Mouse (Mus musculus) midbrain, embryonic 10.5 days (tissue): ENCODE data around the gene Stx6. TPM values are rescaled to one million over a fixed set of nuclear protein-coding genes. Genes with fewer than 3 reads are reported as not detected.
"Not testable (repeated sequence)": the region's sequence is repeated elsewhere in the genome, so short reads cannot be mapped to it uniquely, and the experiment has no call there.

Source experiments
- DNase-seq: peaks from one replicate; pipeline ENCODE4 v3.0.0-alpha.2; 2017; ENCODE audit warnings: low spot score
- H3K27ac ChIP-seq: fragments of 300-500 bp; sonication (generic); replicated peaks from 2 replicates; pipeline ENCODE4 v1.5.1; 2016; ENCODE audit warnings: mild to moderate bottlenecking
- H3K27me3 ChIP-seq: fragments of 300-500 bp; sonication (generic); 2 replicates; pipeline ENCODE4 v1.6.1; 2016; ENCODE audit warnings: low read depth, mild to moderate bottlenecking; ENCODE audit not compliant: poor library complexity, severe bottlenecking
- H3K36me3 ChIP-seq: fragments of 300-500 bp; sonication (generic); 2 replicates; pipeline ENCODE4 v1.6.1; 2016; ENCODE audit warnings: mild to moderate bottlenecking, moderate library complexity
- H3K4me1 ChIP-seq: fragments of 300-500 bp; sonication (generic); 2 replicates; pipeline ENCODE4 v1.6.1; 2016
- H3K4me3 ChIP-seq: fragments of 300-500 bp; sonication (generic); 2 replicates; pipeline ENCODE4 v1.5.1; 2016; ENCODE audit warnings: mild to moderate bottlenecking, moderate library complexity
- H3K9me3 ChIP-seq: fragments of 300-500 bp; sonication (generic); replicated peaks from 2 replicates; pipeline ENCODE4 v1.6.1; 2016; ENCODE audit warnings: mild to moderate bottlenecking
- WGBS: fragments of 180-500 bp; shearing (Covaris S2); methylation state at CpG from one replicate; pipeline ENCODE4 v1.1.7; 2016; 5-methylcytosine and 5-hydroxymethylcytosine counted together
- polyA plus RNA-seq: library from polyadenylated mRNA; unstranded; fragments of >200 nt; fragmentation: Nextera tagmentation; extraction: Ambion mirVana; gene quantifications from 2 replicates; pipeline ENCODE4 v1.2.1, GENCODE M21; 2016

Stx6 gene
- polyA plus RNA-seq, 1 experiment from 2014 or later = 78.2 TPM

- 91% methylated on average over 7 of the region's 7 CpGs for WGBS
- no peak overlapping the region for H3K27ac ChIP-seq
- no peak overlapping the region for H3K4me3 ChIP-seq
- no peaks in the 10 kb centered on the region for H3K36me3 ChIP-seq
- no peaks in the 10 kb centered on the region for H3K4me1 ChIP-seq
- H3K9me3 ChIP-seq = no peaks in the 10 kb centered on the region
- no peak for DNase-seq
- no peaks in the 10 kb centered on the region for H3K27me3 ChIP-seq
These were observed 19.7 kb upstream of the Stx6 start for GRCm38 (mm10) chr1:155138795-155139194.

- 76% methylated on average over 2 of the region's 2 CpGs for WGBS
- Histone ChIP-seq H3K36me3 (no peaks in the 10 kb centered on the region), H3K27ac (no peak overlapping the region), H3K4me3 (no peak overlapping the region), H3K9me3 (no peaks in the 10 kb centered on the region), H3K27me3 (no peaks in the 10 kb centered on the region), H3K4me1 (no peaks in the 10 kb centered on the region)
- DNase-seq = no peak
These were observed 18.4 kb upstream of the Stx6 start for GRCm38 (mm10) chr1:155140076-155140475.

GRCm38 (mm10) chr1:155145620-155146019 lies 12.9 kb upstream of the Stx6 start:
- no peaks in the 10 kb centered on the region for H3K36me3 ChIP-seq
- H3K27me3 ChIP-seq = no peaks in the 10 kb centered on the region
- no peak overlapping the region for H3K4me3 ChIP-seq
- WGBS = 80% methylated on average over 6 of the region's 6 CpGs
- no peaks in the 10 kb centered on the region for H3K9me3 ChIP-seq
- H3K4me1 ChIP-seq = no peaks in the 10 kb centered on the region
- DNase-seq = no peak
- H3K27ac ChIP-seq = no peak overlapping the region

GRCm38 (mm10) chr1:155146572-155146980 lies 11.9 kb upstream of the Stx6 start, which contains the start of gene Mr1:
Gene Mr1 (minus strand): TSS chr1:155146814.
- Histone ChIP-seq H3K36me3 (no peaks in the 10 kb centered on the region), H3K9me3 (no peaks in the 10 kb centered on the region), H3K27ac (0 out of 2 replicates have a peak within 1 kb of the TSS, but pooled peaks have one; percentile 17), H3K27me3 (no peaks in the 10 kb centered on the region), H3K4me1 (no peaks in the 10 kb centered on the region), H3K4me3 (no peak within 1 kb of the TSS)
- 65% methylated on average over 8 of the region's 8 CpGs for WGBS
- DNase-seq = no peak

- H3K4me1 ChIP-seq = no peaks in the 10 kb centered on the region
- no peaks in the 10 kb centered on the region for H3K27me3 ChIP-seq
- DNase-seq = no peak
- no peak overlapping the region for H3K4me3 ChIP-seq
- H3K27ac ChIP-seq = 0 out of 2 replicates have a peak overlapping the region, but pooled peaks have one; percentile 17
- no peaks in the 10 kb centered on the region for H3K36me3 ChIP-seq
- H3K9me3 ChIP-seq = no peaks in the 10 kb centered on the region
- WGBS = 89% methylated on average over 2 of the region's 2 CpGs
These were observed 11.3 kb upstream of the Stx6 start for GRCm38 (mm10) chr1:155147228-155147627.

GRCm38 (mm10) chr1:155149403-155149802 lies 9.1 kb upstream of the Stx6 start:
- Histone ChIP-seq H3K27me3 (no peaks in the 10 kb centered on the region), H3K4me3 (no peak overlapping the region), H3K36me3 (no peaks in the 10 kb centered on the region), H3K4me1 (0 out of 2 replicates have a peak, but pooled peaks cover 2% of the 10 kb centered on the region), H3K27ac (no peak overlapping the region), H3K9me3 (no peaks in the 10 kb centered on the region)
- DNase-seq = no peak
- WGBS = 87% methylated on average over 3 of the region's 3 CpGs

GRCm38 (mm10) chr1:155150821-155151220 lies 7.7 kb upstream of the Stx6 start:
- Histone ChIP-seq H3K36me3 (no peaks in the 10 kb centered on the region), H3K27me3 (no peaks in the 10 kb centered on the region), H3K27ac (no peak overlapping the region), H3K4me1 (0 out of 2 replicates have a peak, but pooled peaks cover 3% of the 10 kb centered on the region), H3K9me3 (no peaks in the 10 kb centered on the region), H3K4me3 (no peak overlapping the region)
- WGBS = 90% methylated on average over 5 of the region's 5 CpGs
- DNase-seq = no peak

- H3K9me3 ChIP-seq = no peaks in the 10 kb centered on the region
- H3K27me3 ChIP-seq = no peaks in the 10 kb centered on the region
- no peak for DNase-seq
- WGBS = 79% methylated on average over 4 of the region's 4 CpGs
- no peak overlapping the region for H3K27ac ChIP-seq
- no peak overlapping the region for H3K4me3 ChIP-seq
- H3K36me3 ChIP-seq = no peaks in the 10 kb centered on the region
- H3K4me1 ChIP-seq = peaks cover 12% of the 10 kb centered on the region
These were observed 4.6 kb upstream of the Stx6 start for GRCm38 (mm10) chr1:155153906-155154305.

GRCm38 (mm10) chr1:155158970-155159484 lies 512 bp downstream of the Stx6 start:
- Histone ChIP-seq H3K36me3 (no peaks in the 10 kb centered on the region), H3K9me3 (no peaks in the 10 kb centered on the region), H3K27ac (peak overlapping the region; percentile 95), H3K27me3 (no peaks in the 10 kb centered on the region), H3K4me3 (peak overlapping the region; percentile 89), H3K4me1 (peaks cover 25% of the 10 kb centered on the region)
- peak; percentile 71 for DNase-seq
- WGBS = under 1% methylated on average over 46 of the region's 46 CpGs

- Histone ChIP-seq H3K27ac (no peak overlapping the region), H3K9me3 (no peaks in the 10 kb centered on the region), H3K4me3 (no peak overlapping the region), H3K4me1 (peaks cover 9% of the 10 kb centered on the region; the same call in 1 of the 2 replicates), H3K36me3 (0 out of 2 replicates have a peak, but pooled peaks cover 8% of the 10 kb centered on the region), H3K27me3 (no peaks in the 10 kb centered on the region)
- WGBS = 94% methylated on average over 3 of the region's 3 CpGs
- DNase-seq = no peak
These were observed 8.9 kb downstream of the Stx6 start for GRCm38 (mm10) chr1:155167453-155167852.

- Histone ChIP-seq H3K4me1 (peaks cover 4% of the 10 kb centered on the region; the same call in 1 of the 2 replicates), H3K27ac (no peak overlapping the region), H3K27me3 (no peaks in the 10 kb centered on the region), H3K4me3 (no peak overlapping the region), H3K36me3 (peaks cover 19% of the 10 kb centered on the region), H3K9me3 (no peaks in the 10 kb centered on the region)
- no peak for DNase-seq
These were observed 11.4 kb downstream of the Stx6 start for GRCm38 (mm10) chr1:155169935-155170334.

- peaks cover 46% of the 10 kb centered on the region for H3K36me3 ChIP-seq
- H3K27ac ChIP-seq = no peak overlapping the region
- no peaks in the 10 kb centered on the region for H3K27me3 ChIP-seq
- no peaks in the 10 kb centered on the region for H3K9me3 ChIP-seq
- WGBS = 93% methylated on average over 3 of the region's 3 CpGs
- H3K4me3 ChIP-seq = no peak overlapping the region
- peaks cover 4% of the 10 kb centered on the region; the same call in 1 of the 2 replicates for H3K4me1 ChIP-seq
- no peak for DNase-seq
These were observed 14.6 kb downstream of the Stx6 start for GRCm38 (mm10) chr1:155172895-155173643.

- H3K4me3 ChIP-seq, DNase-seq, H3K27ac ChIP-seq, H3K4me1 ChIP-seq, H3K27me3 ChIP-seq, H3K9me3 ChIP-seq: not testable (repeated sequence)
- WGBS = 71% methylated on average over 1 of the region's 1 CpGs
- peaks cover 47% of the 10 kb centered on the region for H3K36me3 ChIP-seq
These were observed 15.1 kb downstream of the Stx6 start for GRCm38 (mm10) chr1:155173644-155174016.
